Mouse (Mus musculus): Measurements from ENCODE around the gene Rgl3. TPM values are rescaled to one million over a fixed set of nuclear protein-coding genes. Genes with fewer than 3 reads are reported as not detected.

The Rgl3 gene
- under 1 TPM; 0.21 to 0.22 TPM for total RNA-seq (2021)
- long read RNA-seq, experiment 1: 0 reads
- long read RNA-seq, experiment 2, partial matches to known transcripts: 1 of 1 reads
- long read RNA-seq, experiment 2, other reads (novel, unspliced or antisense): 0 of 1 reads

GRCm38 (mm10) chr9:21989230-21990110 is at the start of gene Rgl3:
TSS of gene Rgl3 (minus strand) at chr9:21989446.
- DNase-seq (ENCODE audit: low spot score in 2 of 2): peak in 1 of 2 experiments; percentile 38

- DNase-seq (ENCODE audit: low spot score in 2 of 2): no peak
Measured at GRCm38 (mm10) chr9:22037826-22038225, 48.6 kb upstream of the Rgl3 start.

- no peak for DNase-seq (ENCODE audit: low spot score in 2 of 2)
Measured at GRCm38 (mm10) chr9:22035300-22036044, 46.2 kb upstream of the Rgl3 start.

- DNase-seq (ENCODE audit: low spot score in 2 of 2): no peak
Measured at GRCm38 (mm10) chr9:22030386-22030785, 41.1 kb upstream of the Rgl3 start.

DNA sequence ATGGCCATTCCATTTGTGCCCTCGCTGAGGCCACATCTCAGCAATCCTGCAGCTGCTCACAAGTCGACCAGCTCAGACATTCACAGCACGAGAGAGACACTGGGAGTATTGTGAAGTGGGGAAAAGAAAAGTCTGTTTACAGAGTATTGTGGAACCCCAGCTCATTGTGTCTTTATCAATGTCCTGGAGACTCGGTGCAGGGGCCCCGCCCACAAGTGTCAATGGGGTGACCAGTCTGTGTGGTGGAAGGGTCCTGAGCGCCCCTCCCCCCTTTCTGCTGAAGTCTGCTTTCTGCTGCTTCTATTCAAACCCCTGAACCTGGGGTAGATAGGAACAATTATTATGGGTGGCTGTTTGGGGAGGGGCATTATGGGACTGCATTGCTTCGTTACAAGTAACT is 39.2 kb upstream of the Rgl3 start:
- DNase-seq (ENCODE audit: low spot score in 2 of 2): no peak

- DNase-seq (ENCODE audit: low spot score in 2 of 2): no peak
Measured at GRCm38 (mm10) chr9:22024592-22024991, 35.3 kb upstream of the Rgl3 start.

DNA sequence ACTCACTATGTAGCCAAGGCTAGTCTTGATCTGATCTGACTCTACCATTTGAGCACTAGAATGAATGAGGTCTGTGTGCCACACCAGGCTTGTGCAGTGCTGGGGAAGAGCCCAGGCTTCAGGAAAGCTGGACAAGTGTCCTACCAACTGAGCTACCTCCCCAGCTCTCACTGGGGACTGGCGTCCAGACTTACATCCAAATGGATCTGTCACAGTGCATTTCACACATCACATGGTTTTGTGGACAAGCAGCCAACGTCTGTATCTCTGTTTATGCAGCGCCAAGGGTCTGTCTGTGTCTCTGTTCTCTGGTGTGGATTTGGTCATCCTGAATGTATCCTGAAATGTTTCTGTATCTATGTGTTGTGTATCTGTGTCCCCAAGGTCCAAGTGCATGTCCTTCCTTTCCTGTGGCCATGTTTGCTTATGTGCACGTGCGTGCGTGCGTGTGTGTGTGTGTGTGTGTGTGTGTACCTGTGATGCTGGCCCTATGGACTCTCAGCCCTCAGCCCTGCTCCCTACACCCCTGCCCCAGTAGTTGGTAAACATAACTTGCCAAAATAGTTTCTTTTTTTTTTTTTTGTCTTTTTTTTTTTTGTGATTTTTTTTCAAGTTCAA is 28.1 kb upstream of the Rgl3 start:
- no peak for DNase-seq (ENCODE audit: low spot score in 2 of 2)

GRCm38 (mm10) chr9:22016245-22016644 is 27.0 kb upstream of the Rgl3 start:
- DNase-seq (ENCODE audit: low spot score in 2 of 2): no peak

GRCm38 (mm10) chr9:22012731-22013130 is 23.5 kb upstream of the Rgl3 start:
- DNase-seq (ENCODE audit: low spot score in 2 of 2): no peak

DNA sequence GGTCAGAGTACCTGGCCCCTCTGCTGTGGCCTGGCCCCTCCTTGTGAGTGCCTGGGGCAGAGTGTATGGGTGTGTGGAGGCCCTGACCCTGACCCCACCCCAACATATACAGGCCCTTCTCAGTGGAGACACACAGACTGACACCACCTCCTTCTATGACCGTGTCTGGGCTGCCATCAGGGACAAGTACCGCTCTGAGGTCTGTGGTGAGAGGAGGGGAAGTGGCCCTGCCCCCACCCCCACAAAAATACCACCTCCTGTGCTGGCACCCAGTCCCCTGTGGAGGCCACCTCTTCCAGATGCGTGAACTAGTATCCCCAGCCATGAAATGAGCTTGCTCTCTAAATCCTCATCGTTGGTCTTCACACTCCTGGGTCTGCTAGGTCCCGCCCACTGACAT is 21.8 kb upstream of the Rgl3 start:
- no peak for DNase-seq (ENCODE audit: low spot score in 2 of 2)

GRCm38 (mm10) chr9:22004546-22004945 is 15.3 kb upstream of the Rgl3 start:
- no peak for DNase-seq (ENCODE audit: low spot score in 2 of 2)

GRCm38 (mm10) chr9:22003163-22003554 is 13.9 kb upstream of the Rgl3 start:
- peak; percentile 29 to 49 for DNase-seq (ENCODE audit: low spot score in 2 of 2)

- peak; percentile 96 to 98 for DNase-seq (ENCODE audit: low spot score in 2 of 2)
Measured at GRCm38 (mm10) chr9:22002194-22003162, 13.2 kb upstream of the Rgl3 start, which contains the start of the genes Ccdc151 and Prkcsh. TSS of gene Ccdc151 (minus strand) at chr9:22002634. TSS of gene Prkcsh (plus strand) at chr9:22002806.

GRCm38 (mm10) chr9:22001633-22002032 is 12.4 kb upstream of the Rgl3 start:
- DNase-seq (ENCODE audit: low spot score in 2 of 2): no peak

- no peak for DNase-seq (ENCODE audit: low spot score in 2 of 2)
Measured at GRCm38 (mm10) chr9:22000296-22000695, 11.1 kb upstream of the Rgl3 start.

DNA sequence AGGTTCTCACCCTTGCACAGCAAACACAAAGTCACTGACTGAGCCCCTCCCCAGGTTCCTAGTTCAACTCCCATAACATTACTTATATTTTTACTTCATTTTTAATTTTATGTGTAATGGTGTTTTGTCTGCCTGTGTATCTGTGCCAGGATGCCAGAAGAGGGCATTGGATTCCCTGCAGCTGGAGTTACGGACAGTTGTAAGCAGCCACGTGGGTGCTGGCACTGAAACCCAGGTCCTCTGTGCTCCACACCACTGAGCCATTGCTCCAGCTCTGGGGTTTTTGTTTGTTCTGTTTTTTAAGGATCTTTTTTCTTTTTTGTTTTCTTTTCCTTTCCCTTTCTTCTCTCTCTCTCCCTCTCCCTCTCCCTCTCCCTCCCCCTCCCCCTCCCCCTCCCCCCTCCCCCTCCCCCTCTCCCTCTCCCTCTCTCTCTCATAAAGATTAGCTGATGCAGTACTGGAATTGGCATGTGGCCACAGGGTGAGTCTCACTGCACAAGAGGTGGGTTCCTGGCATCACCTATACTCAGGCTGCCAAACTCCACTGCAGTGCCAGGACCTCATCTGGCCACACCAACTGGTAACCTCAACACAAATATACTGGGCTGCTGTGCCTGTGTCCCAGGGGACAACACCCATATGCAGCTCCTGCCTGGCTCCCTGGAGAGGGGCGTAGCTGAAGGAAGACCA is 7.1 kb upstream of the Rgl3 start:
- no peak for DNase-seq (ENCODE audit: low spot score in 2 of 2)

DNA sequence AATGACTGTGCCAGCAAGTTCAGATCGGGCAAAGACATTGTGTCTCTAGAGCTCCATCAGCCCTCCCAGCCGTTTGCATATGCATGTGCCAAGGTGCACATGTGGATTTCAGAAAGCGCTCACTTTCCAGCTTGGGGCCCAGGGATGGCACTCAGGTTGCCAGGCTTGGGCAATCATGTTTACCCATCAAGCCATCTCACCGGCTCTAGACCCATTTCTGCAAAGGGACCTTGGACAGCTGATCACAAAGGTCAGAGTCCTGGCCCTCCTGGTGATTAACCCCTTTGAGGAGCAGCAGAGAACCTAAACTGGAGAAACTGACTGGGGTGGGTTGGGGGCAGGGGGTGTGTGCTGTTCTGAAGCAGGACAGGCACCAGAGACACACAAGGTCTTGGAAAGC is 3.0 kb upstream of the Rgl3 start:
- DNase-seq (ENCODE audit: low spot score in 2 of 2): no peak

DNA sequence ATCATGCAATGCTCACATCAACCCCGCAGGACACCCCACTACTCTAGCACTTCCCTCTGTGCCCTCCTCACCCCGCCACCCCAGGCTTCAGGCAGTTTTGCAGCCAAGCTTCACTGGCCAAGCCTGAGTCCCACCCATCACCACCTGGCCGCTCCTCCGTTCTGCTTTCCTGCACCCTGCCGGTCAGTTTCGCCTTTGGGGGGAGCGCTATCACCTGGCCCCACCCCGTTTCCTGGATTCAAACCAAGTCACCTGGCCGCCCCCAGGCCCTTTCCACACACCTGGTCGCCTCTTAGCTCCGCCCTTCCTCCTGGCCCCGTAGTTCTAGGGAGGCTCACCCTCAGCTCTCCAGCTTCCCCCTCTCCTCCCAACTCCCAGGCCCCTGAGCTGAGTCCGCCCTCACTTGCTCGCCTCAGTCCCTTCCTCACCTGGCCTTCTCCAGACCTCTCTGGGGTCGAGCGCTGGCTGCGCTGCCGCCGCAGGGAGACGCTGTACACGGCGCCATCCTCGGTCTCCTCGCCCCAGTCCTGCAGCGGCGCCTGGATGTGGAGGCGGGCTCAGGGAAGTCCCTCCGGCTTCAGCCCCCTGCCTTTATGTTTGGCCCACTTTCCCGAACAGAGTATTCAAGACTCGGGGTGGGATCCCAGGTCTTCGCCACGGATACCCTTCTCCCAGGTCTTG is 685 bp downstream of the Rgl3 start:
- no peak for DNase-seq (ENCODE audit: low spot score in 2 of 2)

Data from gastrocnemius, postnatal 4 days (tissue).